Comparison of ENCODE assay signal across 8 mouse cellular contexts in the genomic region with DNA sequence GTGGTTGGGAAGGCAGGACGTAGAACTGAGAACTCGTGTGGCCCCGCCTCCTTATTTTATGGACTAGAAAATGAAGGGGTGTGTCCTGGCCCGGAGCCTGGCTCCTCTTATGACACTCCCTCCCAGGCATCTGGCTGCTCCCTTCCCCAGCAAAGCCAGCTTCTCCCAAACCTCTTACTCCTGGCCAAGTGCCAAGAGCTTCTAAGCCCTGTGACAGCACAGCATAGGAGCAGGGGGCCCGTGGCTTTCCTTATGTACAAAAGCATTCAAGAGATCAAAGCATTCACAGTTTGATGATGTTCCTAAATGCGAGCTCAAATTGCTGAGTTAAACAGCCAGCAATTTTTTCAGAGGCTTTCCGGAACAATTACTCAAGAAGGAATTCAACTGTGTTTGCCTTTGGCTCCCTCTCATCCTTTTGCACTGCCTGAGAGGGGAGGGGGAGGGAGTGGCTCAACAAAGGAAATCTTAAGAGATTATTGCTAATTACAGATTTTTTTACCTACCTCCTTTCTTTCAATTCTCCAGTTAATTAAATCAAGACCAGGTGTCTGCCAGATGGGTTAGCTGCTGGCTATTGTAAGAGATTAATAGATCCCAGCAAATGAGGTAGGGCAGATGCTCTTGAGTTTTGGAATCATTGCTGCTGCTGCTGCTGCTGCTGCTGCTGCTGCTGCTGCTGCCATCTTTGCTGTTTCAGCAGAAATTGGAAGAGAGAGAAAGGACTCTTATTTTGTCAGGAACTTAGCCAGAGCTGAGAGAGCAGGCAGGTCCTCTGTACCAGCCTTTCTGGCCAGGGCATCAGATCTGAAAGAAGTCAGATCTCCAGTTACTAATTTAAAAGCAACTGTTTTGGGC.
DNase-seq lines count a peak whose midpoint lies in the region; ATAC-seq lines count a peak whose summit lies in the region.

No protein-coding gene starts in this region.

- H3K9ac ChIP-seq in intestine, embryonic 14.5 days (ENCODE audit: low read length): no peak overlapping the region

- no peaks in the 10 kb centered on the region for H3K36me3 ChIP-seq in intestine, embryonic 14.5 days (ENCODE audit: control insufficient read depth, insufficient read depth, low read length)

- H3K4me3 ChIP-seq in intestine, embryonic 14.5 days (ENCODE audit: low read depth, low read length): no peak overlapping the region

- H3K27me3 ChIP-seq in intestine, embryonic 14.5 days (replicated peaks; ENCODE audit: control insufficient read depth, insufficient read depth, low read length): no peaks in the 10 kb centered on the region

- no peaks in the 10 kb centered on the region for H3K9me3 ChIP-seq in intestine, embryonic 14.5 days (ENCODE audit: control insufficient read depth, low read length)

- H3K4me2 ChIP-seq in intestine, embryonic 14.5 days (ENCODE audit: low read length): peak overlapping the region; percentile 36

- peak; percentile 52; the same call in 1 of the 2 replicates for ATAC-seq in common myeloid progenitor, adult 5-6 weeks (replicated peaks; ENCODE audit: low read depth, poor library complexity, severe bottlenecking)
- ATAC-seq in intestine, embryonic 14.5 days (replicated peaks; ENCODE audit: low FRiP score, low TSS enrichment, low read depth): peak; percentile 95
- peak; percentile 85 for ATAC-seq in megakaryocyte progenitor cell, adult 5-6 weeks (replicated peaks; ENCODE audit: poor library complexity)

- under 1% methylated on average over 7 of the region's 7 CpGs for WGBS in intestine, embryonic 14.5 days

- H3K4me1 ChIP-seq in intestine, embryonic 14.5 days (replicated peaks; ENCODE audit: control insufficient read depth, insufficient read depth, low read length): peaks cover 23% of the 10 kb centered on the region

- peak; percentile 77 for DNase-seq in ZHBTc4 (ENCODE audit: low read depth, low spot score)
- peak; percentile 66 to 70 for DNase-seq in frontal cortex, postnatal 36 days (ENCODE audit: low spot score in 2 of 2)
- DNase-seq in intestine, embryonic 14.5 days (ENCODE audit: low spot score): peak; percentile 85
- peak; percentile 58 to 74 for DNase-seq in left cerebral cortex, adult 9 months (ENCODE audit: low spot score in 2 of 2)
- peak; percentile 69 for DNase-seq in right cerebral cortex, postnatal 25 days
- DNase-seq in natural killer cell, adult 2 months (ENCODE audit: low spot score in 2 of 2): no peak

- peak overlapping the region; percentile 86 for H3K27ac ChIP-seq in intestine, embryonic 14.5 days (ENCODE audit: low read depth)

Comparison
In these comparisons a context has a peak if more than half of its experiments do, and no peak if none do; other contexts are left out.
1. DNase-seq: peak in ZHBTc4 (single experiment), frontal cortex, postnatal 36 days (2 of 2), intestine, embryonic 14.5 days (single experiment), left cerebral cortex, adult 9 months (2 of 2) and right cerebral cortex, postnatal 25 days (single experiment); none in natural killer cell, adult 2 months (0 of 2).
2. Peak in every context shown above with its lines, with median percentiles within 50 percentile points of each other: ATAC-seq.